Mouse (Mus musculus): Measurements from ENCODE around the gene Gucy1b1.

DNA sequence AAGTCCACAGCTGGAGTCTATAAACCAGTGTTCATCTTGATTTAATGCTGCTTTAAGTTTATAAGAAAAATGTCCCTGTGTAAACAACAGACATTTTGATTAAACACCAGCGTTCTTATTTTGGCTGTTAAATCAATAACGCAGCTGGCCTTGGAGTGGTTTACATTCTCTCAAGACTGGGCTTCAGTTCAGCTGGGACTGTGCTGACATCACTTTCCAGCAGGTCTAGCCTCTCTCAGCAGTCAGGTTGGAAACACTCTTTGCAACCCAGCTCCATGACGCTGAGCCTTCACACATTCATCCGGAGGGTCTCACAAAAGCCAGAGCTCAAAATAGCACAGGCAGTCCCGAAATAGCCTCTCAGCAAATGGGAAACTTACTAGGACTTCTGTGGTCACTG lies 17.3 kb downstream of the Gucy1b1 start:
- no peak for TF ChIP-seq CTCF (IDR thresholded peaks at IDR 0.05; ENCODE audit: low read depth, low read length)
- no peak for TF ChIP-seq POLR2A (IDR thresholded peaks at IDR 0.05; ENCODE audit: insufficient read depth, low read length)
- no peak for TF ChIP-seq EP300 (IDR thresholded peaks at IDR 0.05; ENCODE audit: insufficient read depth, low read depth, low read length)

Data from ES-Bruce4 (cell line).